Mouse (Mus musculus): ENCODE data around the gene Abr. TPM values are rescaled to one million over a fixed set of nuclear protein-coding genes. Genes with fewer than 3 reads are reported as not detected.

The Abr gene
- total and polyA plus RNA-seq, 3 experiments = 3.8 to 8.8 TPM; not detected in 1

DNA sequence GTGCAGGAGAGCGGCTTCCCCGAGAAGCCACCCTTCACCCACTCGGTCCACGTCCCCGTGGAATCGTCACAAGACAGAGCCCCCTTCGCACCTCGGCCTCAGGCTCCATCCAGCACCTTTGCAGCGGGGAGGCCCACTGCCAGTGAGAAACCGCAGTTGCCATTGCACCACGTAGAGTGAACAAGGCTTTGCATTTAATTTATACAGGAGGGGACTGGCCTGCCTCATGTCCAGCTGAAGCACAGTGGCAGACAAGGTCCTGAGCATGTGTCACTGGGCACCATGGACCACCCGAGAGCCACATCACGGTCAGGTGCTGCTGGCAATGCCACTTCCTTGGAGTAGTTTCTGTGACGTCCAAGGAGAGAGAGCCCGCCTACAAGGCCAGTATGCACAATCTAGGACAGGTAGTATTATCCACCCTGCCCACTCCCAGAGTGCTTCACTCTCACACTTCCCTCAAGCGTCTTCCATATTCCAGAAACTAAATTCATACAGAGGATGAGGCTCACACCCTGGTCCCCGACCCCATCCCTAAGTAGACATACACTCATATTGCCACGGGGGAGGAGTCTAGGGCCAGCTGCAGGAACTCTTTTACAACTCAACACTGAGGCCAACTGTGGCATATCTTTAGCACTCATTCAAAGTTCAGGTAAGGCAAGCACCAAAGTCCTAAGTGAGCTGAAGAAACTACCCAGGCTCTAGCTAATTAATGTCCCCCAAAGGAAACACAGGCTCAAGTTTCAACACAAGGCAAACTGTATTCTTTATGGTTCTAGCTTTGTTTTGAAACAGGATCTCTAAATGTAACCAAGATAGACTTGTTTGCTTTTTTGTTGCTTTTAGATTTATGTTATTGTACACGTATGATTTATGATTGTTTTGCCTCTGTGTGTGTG, 126.7 kb downstream of the Abr start:
- peaks cover 0 to 24% of the 10 kb centered on the region in 2 experiments; a peak in 2 of 4 replicates for H3K4me1 ChIP-seq (ENCODE audit: control insufficient read depth in 1 of 2, insufficient read depth in 2 of 2, low read length in 2 of 2)

DNA sequence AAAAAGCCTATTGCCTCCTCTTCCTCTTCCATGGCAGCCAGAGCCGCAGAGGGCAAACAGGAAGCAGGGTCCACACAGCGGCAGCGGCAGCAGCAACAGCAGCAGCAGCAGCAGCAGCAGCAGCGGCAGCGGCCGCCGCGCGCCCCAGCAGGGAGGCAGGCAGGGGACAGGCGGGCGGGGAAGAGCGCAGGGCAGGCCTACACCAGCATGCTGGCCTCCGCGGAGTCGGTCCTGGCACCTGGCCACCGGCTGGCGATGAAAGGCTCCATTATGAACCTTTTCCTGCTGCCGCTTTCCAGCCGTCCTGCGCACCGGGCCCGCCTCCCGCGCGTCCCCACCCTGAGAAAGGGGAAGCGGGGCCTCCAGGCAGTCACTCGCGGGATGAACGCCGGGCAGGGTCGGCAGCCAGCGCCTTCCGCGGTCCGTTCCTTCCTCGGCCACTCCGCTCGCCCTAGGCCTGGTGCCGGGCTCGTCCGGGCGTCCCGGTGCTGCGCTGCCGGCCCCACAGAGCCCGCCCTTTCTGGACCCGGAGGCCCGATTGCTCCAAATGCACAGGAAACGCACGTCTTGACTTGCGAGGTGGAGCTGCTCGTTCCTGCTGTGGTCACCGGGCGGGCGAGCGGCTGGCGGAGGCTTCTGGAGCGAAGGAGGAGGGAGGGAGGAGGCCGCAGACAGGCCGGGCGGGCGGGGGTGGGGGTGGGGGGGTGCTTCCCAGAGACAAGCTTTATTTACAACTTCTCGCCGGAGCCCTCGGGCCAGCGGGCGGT, 127.6 kb downstream of the Abr start:
- Histone ChIP-seq H3K36me3 (ENCODE audit: control insufficient read depth in 1 of 2, insufficient read depth in 2 of 2, low read length in 2 of 2) (peaks cover 0 to 2% of the 10 kb centered on the region in 2 experiments; a peak in 1 of 4 replicates), H3K27me3 (ENCODE audit: control insufficient read depth in 1 of 2, insufficient read depth in 2 of 2, low read length in 2 of 2) (no peaks in the 10 kb centered on the region), H3K79me2 (ENCODE audit: control insufficient read depth, insufficient read depth, low read length, poor library complexity) (no peaks in the 10 kb centered on the region; the same call in 1 of the 2 replicates), H3K27ac (ENCODE audit: control insufficient read depth, low read depth, low read length) (peak overlapping the region; percentile 34), H3K4me3 (ENCODE audit: control insufficient read depth in 1 of 2, insufficient read depth in 1 of 2, low read depth in 2 of 2, low read length in 2 of 2) (peak overlapping the region; percentile 61 to 87), H3K9me3 (replicated peaks; ENCODE audit: insufficient read depth, low read length) (no peaks in the 10 kb centered on the region), H3K9ac (ENCODE audit: control insufficient read depth, low read depth, low read length, poor library complexity, severe bottlenecking) (peak overlapping the region; percentile 89), H3K4me1 (ENCODE audit: control insufficient read depth in 1 of 2, insufficient read depth in 2 of 2, low read length in 2 of 2) (peaks cover 0 to 24% of the 10 kb centered on the region in 2 experiments; a peak in 2 of 4 replicates)
- DNase-seq (ENCODE audit: low read depth, low spot score) = peak; percentile 89
- TF ChIP-seq NRF1 (IDR thresholded peaks at IDR 0.05; ENCODE audit: insufficient read depth, low read depth, low read length, poor library complexity, severe bottlenecking) = peak; percentile 48; the same call in 1 of the 2 replicates
- TF ChIP-seq ZC3H11A (IDR thresholded peaks at IDR 0.05; ENCODE audit: low read depth, low read length) = no peak
- no peak for TF ChIP-seq CHD1 (IDR thresholded peaks at IDR 0.05; ENCODE audit: low read depth, low read length)
- TF ChIP-seq TBP (IDR thresholded peaks at IDR 0.05; ENCODE audit: low read depth, low read length) = 0 out of 2 replicates have a peak, but pooled peaks have one; percentile 39
- TF ChIP-seq ELF1 (IDR thresholded peaks at IDR 0.05; ENCODE audit: low read depth, low read length) = 0 out of 2 replicates have a peak, but pooled peaks have one; percentile 21
- peak; percentile 9; the same call in 1 of the 2 replicates for TF ChIP-seq MXI1 (IDR thresholded peaks at IDR 0.05; ENCODE audit: low read depth, low read length)
- peak; percentile 98; the same call in 1 of the 2 replicates for TF ChIP-seq UBTF (IDR thresholded peaks at IDR 0.05; ENCODE audit: borderline replicate concordance, insufficient read depth, low read depth, low read length)
- peak in 1 of 2 experiments; percentile 35; a peak in 2 of 4 replicates for TF ChIP-seq POLR2A (IDR thresholded peaks at IDR 0.05; ENCODE audit: control insufficient read depth in 1 of 2, insufficient read depth in 1 of 2, low read depth in 1 of 2, low read length in 2 of 2, poor library complexity in 1 of 2)
- TF ChIP-seq HCFC1 (IDR thresholded peaks at IDR 0.05; ENCODE audit: low read depth, low read length) = peak; percentile 15; the same call in 1 of the 2 replicates
- TF ChIP-seq MAZ (IDR thresholded peaks at IDR 0.05; ENCODE audit: low read depth, low read length) = 0 out of 2 replicates have a peak, but pooled peaks have one; percentile 27

More for the DNA sequence above, 126.7 kb downstream of the Abr start:
- peak; percentile 68 for DNase-seq (ENCODE audit: low read depth, low spot score)
- Histone ChIP-seq H3K4me3 (ENCODE audit: control insufficient read depth in 1 of 2, insufficient read depth in 1 of 2, low read depth in 2 of 2, low read length in 2 of 2) (peak overlapping the region; percentile 61 to 87), H3K9ac (ENCODE audit: control insufficient read depth, low read depth, low read length, poor library complexity, severe bottlenecking) (peak overlapping the region; percentile 89), H3K9me3 (replicated peaks; ENCODE audit: insufficient read depth, low read length) (no peaks in the 10 kb centered on the region), H3K27ac (ENCODE audit: control insufficient read depth, low read depth, low read length) (no peak overlapping the region), H3K79me2 (ENCODE audit: control insufficient read depth, insufficient read depth, low read length, poor library complexity) (no peaks in the 10 kb centered on the region; the same call in 1 of the 2 replicates), H3K36me3 (ENCODE audit: control insufficient read depth in 1 of 2, insufficient read depth in 2 of 2, low read length in 2 of 2) (peaks cover 0 to 2% of the 10 kb centered on the region in 2 experiments; a peak in 1 of 4 replicates), H3K27me3 (ENCODE audit: control insufficient read depth in 1 of 2, insufficient read depth in 2 of 2, low read length in 2 of 2) (no peaks in the 10 kb centered on the region)
- no peak for TF ChIP-seq JUND (IDR thresholded peaks at IDR 0.05; ENCODE audit: low read depth, low read length)
- no peak for TF ChIP-seq ELF1 (IDR thresholded peaks at IDR 0.05; ENCODE audit: low read depth, low read length)
- no peak; the same call in 1 of the 2 replicates for TF ChIP-seq SIN3A (IDR thresholded peaks at IDR 0.05; ENCODE audit: low read length)
- no peak for TF ChIP-seq TBP (IDR thresholded peaks at IDR 0.05; ENCODE audit: low read depth, low read length)
- TF ChIP-seq E2F4 (IDR thresholded peaks at IDR 0.05; ENCODE audit: borderline replicate concordance, low read depth, low read length) = no peak
- TF ChIP-seq POLR2A (IDR thresholded peaks at IDR 0.05; ENCODE audit: control insufficient read depth in 1 of 2, insufficient read depth in 1 of 2, low read depth in 1 of 2, low read length in 2 of 2, poor library complexity in 1 of 2) = no peak
- TF ChIP-seq MAX (IDR thresholded peaks at IDR 0.05; ENCODE audit: low read length) = no peak
- TF ChIP-seq MAFK (IDR thresholded peaks at IDR 0.05; ENCODE audit: borderline replicate concordance, low read depth, low read length) = no peak

Data from MEL (cell line).